In the genomic region with DNA sequence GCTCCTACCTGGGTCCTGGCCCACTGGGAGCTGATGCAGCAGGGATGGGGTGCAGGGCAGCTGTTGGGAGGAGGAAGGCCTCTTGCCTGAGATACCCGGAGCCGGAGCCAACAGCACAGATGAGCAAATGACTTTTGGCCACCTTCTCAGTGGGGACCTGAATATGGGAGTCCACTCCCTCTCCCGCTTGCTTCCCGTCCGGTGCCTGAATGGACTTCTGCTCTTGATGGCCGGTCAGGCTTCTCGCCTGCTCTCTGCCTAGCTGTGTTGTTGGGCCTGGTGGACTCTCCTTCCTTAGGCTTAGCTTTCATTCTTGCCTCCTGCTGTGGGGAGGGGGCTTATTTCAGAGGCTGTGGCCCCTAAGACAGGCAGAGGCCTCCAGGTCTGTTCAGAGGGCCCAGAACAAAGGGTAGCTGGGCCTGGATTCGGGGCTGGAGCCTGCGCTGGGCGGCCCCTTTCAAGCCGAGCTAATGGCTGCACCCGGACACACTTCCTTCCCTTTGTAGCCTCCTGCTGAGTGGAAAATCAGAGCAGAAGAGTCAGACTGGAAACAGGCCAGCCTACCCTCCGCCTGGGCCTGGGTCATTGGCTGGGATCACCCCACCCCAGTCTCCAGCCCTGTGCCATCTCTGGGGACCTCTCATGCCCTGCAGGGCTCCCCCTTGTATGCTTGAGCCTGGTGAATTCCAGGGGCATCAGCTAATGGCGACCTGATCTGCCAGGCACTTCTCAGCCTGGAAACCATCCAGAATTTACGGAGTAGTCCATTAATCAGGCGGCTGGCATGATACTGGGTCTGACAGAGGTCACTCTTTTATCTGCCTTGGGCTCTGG, we compare ENCODE assay signal across 9 mouse cellular contexts. TPM values are rescaled to one million over a fixed set of nuclear protein-coding genes. Genes with fewer than 3 reads are reported as not detected.
DNase-seq lines count a peak whose midpoint lies in the region; ATAC-seq and TF ChIP-seq lines count a peak whose summit lies in the region.
"Had no signal": no experiment of that assay in that cellular context is flagged by ENCODE, and none has a peak within 500 bp of the region (broad histone marks: within the 10 kb centered on the region; RNA-seq: fewer than 3 reads in every experiment).

No protein-coding gene starts in this region.

- no peak for ATAC-seq in embryonic facial prominence, embryonic 12.5 days (ENCODE audit: insufficient number of reproducible peaks, insufficient read depth, low FRiP score, low TSS enrichment)
- no peak for ATAC-seq in midbrain, postnatal 0 days (ENCODE audit: low FRiP score)
- no peak for ATAC-seq in erythroblast, adult 5-6 weeks (replicated peaks; ENCODE audit: low FRiP score, poor library complexity, severe bottlenecking)

- H3K4me1 ChIP-seq in embryonic facial prominence, embryonic 12.5 days: peaks cover 51% of the 10 kb centered on the region
- H3K4me1 ChIP-seq in midbrain, postnatal 0 days (ENCODE audit: insufficient read depth, low read length): 0 out of 2 replicates have a peak, but pooled peaks cover 4% of the 10 kb centered on the region
- H3K4me1 ChIP-seq in thymus, adult 2 months (replicated peaks; ENCODE audit: control insufficient read depth, insufficient read depth, low read length): no peaks in the 10 kb centered on the region

- H3K9ac ChIP-seq in embryonic facial prominence, embryonic 12.5 days: 0 out of 2 replicates have a peak overlapping the region, but pooled peaks have one; percentile 17
- no peak overlapping the region for H3K9ac ChIP-seq in midbrain, postnatal 0 days (replicated peaks; ENCODE audit: low read length, poor library complexity, severe bottlenecking)

- H3K27me3 ChIP-seq in embryonic facial prominence, embryonic 12.5 days: no peaks in the 10 kb centered on the region
- no peaks in the 10 kb centered on the region for H3K27me3 ChIP-seq in midbrain, postnatal 0 days (ENCODE audit: insufficient read depth, low read length)
- no peaks in the 10 kb centered on the region for H3K27me3 ChIP-seq in thymus, adult 2 months (ENCODE audit: control insufficient read depth, insufficient read depth, low read length)

- H3K4me2 ChIP-seq in embryonic facial prominence, embryonic 12.5 days (replicated peaks): no peak overlapping the region
- H3K4me2 ChIP-seq in midbrain, postnatal 0 days (ENCODE audit: low read depth, low read length, poor library complexity, severe bottlenecking): no peak overlapping the region

- intact Hi-C loops in heart, postnatal 25 days (cut with DNase I): no loop called here

- WGBS in embryonic facial prominence, embryonic 12.5 days: 59% methylated on average over 16 of the region's 16 CpGs
- WGBS in midbrain, postnatal 0 days: 38% methylated on average over 16 of the region's 16 CpGs
- 89% methylated on average over 16 of the region's 16 CpGs for WGBS in thymus, adult 2 months

- no peak for TF ChIP-seq POLR2A in thymus, adult 2 months (IDR thresholded peaks at IDR 0.05; ENCODE audit: control insufficient read depth, extremely low read depth, insufficient read depth, low read length, poor library complexity)

- no peak for TF ChIP-seq CTCF in midbrain, postnatal 0 days (IDR thresholded peaks at IDR 0.05)
- TF ChIP-seq CTCF in thymus, adult 2 months (IDR thresholded peaks at IDR 0.05; ENCODE audit: borderline replicate concordance, control insufficient read depth, extremely low read depth, insufficient read depth, low read length, poor library complexity): no peak

- peak overlapping the region; percentile 57 for H3K27ac ChIP-seq in embryonic facial prominence, embryonic 12.5 days
- H3K27ac ChIP-seq in midbrain, postnatal 0 days (ENCODE audit: low read depth, low read length): 0 out of 2 replicates have a peak overlapping the region, but pooled peaks have one; percentile 57
- no peak overlapping the region for H3K27ac ChIP-seq in thymus, adult 2 months (ENCODE audit: control insufficient read depth, insufficient read depth, low read length)

- H3K4me3 ChIP-seq in embryonic facial prominence, embryonic 12.5 days: no peak overlapping the region
- no peak overlapping the region for H3K4me3 ChIP-seq in midbrain, postnatal 0 days (ENCODE audit: low read depth, low read length)
- no peak overlapping the region for H3K4me3 ChIP-seq in thymus, adult 2 months (ENCODE audit: control insufficient read depth, insufficient read depth, low read length)
- H3K4me3 ChIP-seq: myocyte had no signal

- H3K9me3 ChIP-seq in embryonic facial prominence, embryonic 12.5 days: no peaks in the 10 kb centered on the region
- no peaks in the 10 kb centered on the region for H3K9me3 ChIP-seq in midbrain, postnatal 0 days (ENCODE audit: low read length)

- peaks cover 9% of the 10 kb centered on the region for H3K36me3 ChIP-seq in embryonic facial prominence, embryonic 12.5 days
- no peaks in the 10 kb centered on the region; the same call in none of the 2 replicates for H3K36me3 ChIP-seq in midbrain, postnatal 0 days (ENCODE audit: insufficient read depth, low read length)
- no peaks in the 10 kb centered on the region for H3K36me3 ChIP-seq in thymus, adult 2 months (ENCODE audit: control insufficient read depth, insufficient read depth, low read length)

- DNase-seq in adipocyte (ENCODE audit: low spot score): peak; percentile 5
- DNase-seq in heart, postnatal 25 days (ENCODE audit: low spot score): peak; percentile 45
- peak; percentile 62 to 65 for DNase-seq in kidney, postnatal 36 days
- peak; percentile 54 for DNase-seq in midbrain, postnatal 0 days (ENCODE audit: low spot score)
- DNase-seq in urinary bladder, adult 2 months (ENCODE audit: low spot score): no peak
- no peak for DNase-seq in thymus, adult 2 months

RNA-seq across cellular contexts. Expression of a gene that starts 9.4 kb away (rescaled TPM):
- polyA plus RNA-seq in embryonic facial prominence, embryonic 12.5 days (2016; fragmentation: Nextera tagmentation; extraction: Ambion mirVana): 5.0 and 5.6 TPM in 2 replicates
- total RNA-seq in heart, postnatal 25 days (2021): 10 to 100 TPM; 14.3 to 16.6 TPM
- 24.1 and 26.5 TPM in 2 replicates for total RNA-seq in midbrain, postnatal 0 days (2014; rRNA removed)
- 1.9 and 2.4 TPM in 2 replicates for polyA plus RNA-seq in midbrain, postnatal 0 days (2015; fragmentation: Nextera tagmentation; extraction: Ambion mirVana)
- polyA plus RNA-seq in urinary bladder, adult 2 months (2012; rRNA removed): 8.3 and 9.0 TPM in 2 replicates
- 6.3 and 6.6 TPM in 2 replicates for polyA plus RNA-seq in thymus, adult 2 months (2012; rRNA removed)
- not detected in 2 replicates for total RNA-seq in erythroblast, adult 5-6 weeks (2015; ENCODE audit: low replicate concordance)
- not detected in 2 replicates for total RNA-seq in erythroblast, adult 5-6 weeks (2017; ENCODE audit: low replicate concordance)

RNA-seq across cellular contexts. Expression of a gene that starts 49.0 kb away (rescaled TPM):
- 1.3 and 1.5 TPM in 2 replicates for polyA plus RNA-seq in embryonic facial prominence, embryonic 12.5 days (2016; fragmentation: Nextera tagmentation; extraction: Ambion mirVana)
- total RNA-seq in heart, postnatal 25 days (2021): under 1 TPM; 0.25 to 0.47 TPM
- total RNA-seq in midbrain, postnatal 0 days (2014; rRNA removed): 3.6 and 5.2 TPM in 2 replicates
- polyA plus RNA-seq in midbrain, postnatal 0 days (2015; fragmentation: Nextera tagmentation; extraction: Ambion mirVana): 2.3 and 2.5 TPM in 2 replicates
- 0.74 and 1.2 TPM in 2 replicates for polyA plus RNA-seq in urinary bladder, adult 2 months (2012; rRNA removed)
- polyA plus RNA-seq in thymus, adult 2 months (2012; rRNA removed): 9.1 and 14.7 TPM in 2 replicates
- not detected in 2 replicates for total RNA-seq in erythroblast, adult 5-6 weeks (2015; ENCODE audit: low replicate concordance)
- total RNA-seq in erythroblast, adult 5-6 weeks (2017; ENCODE audit: low replicate concordance): not detected in 2 replicates

Comparison
In these comparisons a context has a peak if more than half of its experiments do, and no peak if none do; other contexts are left out.
1. DNase-seq: peak in adipocyte (single experiment), heart, postnatal 25 days (single experiment), kidney, postnatal 36 days (2 of 2) and midbrain, postnatal 0 days (single experiment); none in urinary bladder, adult 2 months (single experiment) and thymus, adult 2 months (single experiment).